Mouse (Mus musculus): ENCODE results near the gene Pald1. TPM values are rescaled to one million over a fixed set of nuclear protein-coding genes. Genes with fewer than 3 reads are reported as not detected.
A peak's percentile ranks its signal among the peaks of the same experiment; 100 is the strongest.

Pald1 gene
- polyA plus RNA-seq, 1 experiment = 5.3 TPM

DNA sequence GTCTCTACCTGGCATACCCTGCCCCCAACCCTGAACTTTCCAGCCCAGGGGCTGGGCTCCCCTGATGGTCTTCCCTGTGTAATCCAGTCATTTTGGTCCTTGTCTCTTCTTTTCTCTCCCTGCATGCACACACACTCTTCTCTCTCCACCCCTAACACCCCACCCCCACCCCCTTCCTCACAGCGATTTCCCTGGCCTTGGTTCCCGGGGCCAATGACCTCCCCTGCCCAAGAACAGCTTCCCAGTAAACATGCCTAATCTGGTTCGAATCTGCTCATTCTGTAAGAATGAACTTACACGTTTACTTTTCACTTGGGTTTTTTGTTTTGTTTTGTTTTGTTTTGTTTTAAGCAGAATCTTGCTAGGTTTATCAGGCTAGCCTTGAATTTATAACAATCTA, 26.4 kb upstream of the Pald1 start:
- Histone ChIP-seq H3K4me3 (ENCODE audit: insufficient read depth, low read length) (no peak overlapping the region), H3K27ac (ENCODE audit: insufficient read depth, low read depth, low read length) (no peak overlapping the region), H3K4me1 (ENCODE audit: control insufficient read depth, insufficient read depth, low read length) (no peaks in the 10 kb centered on the region)
- TF ChIP-seq POLR2A (IDR thresholded peaks at IDR 0.05; ENCODE audit: borderline replicate concordance, low read depth, low read length) = no peak
- TF ChIP-seq CTCF (IDR thresholded peaks at IDR 0.05; ENCODE audit: low read depth, low read length) = no peak

DNA sequence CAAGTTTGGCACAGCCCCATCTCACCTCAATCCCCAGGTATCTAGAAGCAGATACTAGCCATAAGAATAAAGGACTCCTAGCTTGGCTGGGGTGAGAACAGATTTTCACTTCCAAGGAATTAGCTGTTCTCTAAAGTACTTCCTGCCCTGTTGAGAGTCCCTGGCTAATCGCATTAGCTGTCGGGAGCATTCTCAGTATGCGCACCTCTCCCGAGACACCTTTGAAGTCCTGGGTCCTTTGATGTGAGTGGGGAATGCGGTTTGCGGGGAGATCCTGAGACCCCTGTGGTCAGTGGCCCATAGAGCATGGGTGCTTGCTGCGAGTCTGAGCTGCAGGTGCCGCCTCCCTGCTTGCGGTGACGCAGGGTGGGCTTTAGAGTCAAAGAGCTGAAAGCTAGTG, 22.6 kb upstream of the Pald1 start:
- Histone ChIP-seq H3K4me1 (ENCODE audit: control insufficient read depth, insufficient read depth, low read length) (no peaks in the 10 kb centered on the region; the same call in 1 of the 2 replicates), H3K4me3 (ENCODE audit: insufficient read depth, low read length) (no peak overlapping the region), H3K27ac (ENCODE audit: insufficient read depth, low read depth, low read length) (no peak overlapping the region)
- TF ChIP-seq POLR2A (IDR thresholded peaks at IDR 0.05; ENCODE audit: borderline replicate concordance, low read depth, low read length) = no peak
- TF ChIP-seq CTCF (IDR thresholded peaks at IDR 0.05; ENCODE audit: low read depth, low read length) = no peak

DNA sequence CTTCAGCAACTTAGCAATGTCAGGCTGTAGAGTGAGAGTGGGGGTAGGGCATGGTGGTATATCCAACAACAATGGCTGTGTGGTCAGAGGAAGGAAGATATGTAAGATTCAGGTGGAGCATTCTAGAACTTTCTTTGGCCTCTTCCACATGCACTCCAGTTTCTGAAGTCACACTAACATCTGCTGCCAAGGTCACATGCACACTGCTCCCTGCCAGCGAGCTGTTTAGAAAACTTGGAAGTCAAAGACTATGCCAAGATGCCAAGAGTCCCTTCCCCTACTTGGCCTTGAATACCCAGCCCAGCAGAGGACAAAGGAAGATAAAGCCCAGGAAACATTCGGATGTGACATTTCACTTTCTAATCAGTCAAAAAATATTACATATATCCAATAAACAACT, 19.6 kb upstream of the Pald1 start:
- H3K27ac ChIP-seq (ENCODE audit: insufficient read depth, low read depth, low read length) = no peak overlapping the region
- TF ChIP-seq CTCF (IDR thresholded peaks at IDR 0.05; ENCODE audit: low read depth, low read length) = no peak
- TF ChIP-seq POLR2A (IDR thresholded peaks at IDR 0.05; ENCODE audit: borderline replicate concordance, low read depth, low read length) = no peak
- no peaks in the 10 kb centered on the region; the same call in 1 of the 2 replicates for H3K4me1 ChIP-seq (ENCODE audit: control insufficient read depth, insufficient read depth, low read length)
- no peak overlapping the region for H3K4me3 ChIP-seq (ENCODE audit: insufficient read depth, low read length)

DNA sequence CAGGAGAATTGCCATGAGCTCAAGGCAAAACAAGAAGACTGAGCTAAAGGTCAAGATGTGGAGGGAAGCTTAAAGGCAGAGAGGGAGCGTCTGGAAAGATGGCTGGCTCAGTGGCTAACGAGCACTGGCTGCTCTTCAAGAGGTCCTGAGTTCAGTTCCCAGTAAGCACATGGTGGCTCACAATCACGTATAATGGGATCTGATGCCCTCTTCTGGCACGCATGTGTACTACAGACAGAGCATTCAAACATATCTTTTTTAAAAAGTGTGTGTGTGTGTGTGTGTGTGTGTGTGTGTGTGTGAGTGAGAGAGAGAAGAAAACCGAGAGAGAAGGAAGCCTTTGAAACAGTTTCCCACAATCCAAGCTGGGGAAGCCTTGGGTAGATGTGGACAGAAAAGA, 19.1 kb upstream of the Pald1 start:
- TF ChIP-seq CTCF (IDR thresholded peaks at IDR 0.05; ENCODE audit: low read depth, low read length) = peak; percentile 39; the same call in 1 of the 2 replicates
- TF ChIP-seq POLR2A (IDR thresholded peaks at IDR 0.05; ENCODE audit: borderline replicate concordance, low read depth, low read length) = no peak
- H3K4me1 ChIP-seq (ENCODE audit: control insufficient read depth, insufficient read depth, low read length) = no peaks in the 10 kb centered on the region; the same call in 1 of the 2 replicates
- H3K4me3 ChIP-seq (ENCODE audit: insufficient read depth, low read length) = no peak overlapping the region
- no peak overlapping the region for H3K27ac ChIP-seq (ENCODE audit: insufficient read depth, low read depth, low read length)

DNA sequence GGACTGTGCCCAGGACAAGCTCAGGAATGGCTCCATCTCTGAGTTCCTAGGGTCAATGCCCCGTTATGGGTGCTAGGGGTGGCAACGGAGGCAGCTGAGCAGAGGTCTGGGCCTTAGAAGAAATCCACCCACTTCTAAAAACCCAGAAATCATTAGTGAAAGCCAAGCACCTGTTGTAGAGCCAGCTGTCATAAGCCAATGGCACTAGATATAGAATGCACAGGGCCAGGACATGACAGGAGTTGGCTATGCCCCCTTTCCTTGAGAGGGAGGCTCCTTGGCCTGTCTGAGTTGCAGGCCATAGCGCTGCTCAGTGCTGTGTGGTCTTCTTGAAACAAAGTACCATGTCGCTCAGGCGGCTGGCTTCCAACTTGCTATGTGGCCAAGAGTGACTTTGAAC, 17.1 kb upstream of the Pald1 start:
- Histone ChIP-seq H3K4me3 (ENCODE audit: insufficient read depth, low read length) (no peak overlapping the region), H3K27ac (ENCODE audit: insufficient read depth, low read depth, low read length) (no peak overlapping the region), H3K4me1 (ENCODE audit: control insufficient read depth, insufficient read depth, low read length) (no peaks in the 10 kb centered on the region; the same call in 1 of the 2 replicates)
- TF ChIP-seq POLR2A (IDR thresholded peaks at IDR 0.05; ENCODE audit: borderline replicate concordance, low read depth, low read length) (no peak), CTCF (IDR thresholded peaks at IDR 0.05; ENCODE audit: low read depth, low read length) (no peak)

DNA sequence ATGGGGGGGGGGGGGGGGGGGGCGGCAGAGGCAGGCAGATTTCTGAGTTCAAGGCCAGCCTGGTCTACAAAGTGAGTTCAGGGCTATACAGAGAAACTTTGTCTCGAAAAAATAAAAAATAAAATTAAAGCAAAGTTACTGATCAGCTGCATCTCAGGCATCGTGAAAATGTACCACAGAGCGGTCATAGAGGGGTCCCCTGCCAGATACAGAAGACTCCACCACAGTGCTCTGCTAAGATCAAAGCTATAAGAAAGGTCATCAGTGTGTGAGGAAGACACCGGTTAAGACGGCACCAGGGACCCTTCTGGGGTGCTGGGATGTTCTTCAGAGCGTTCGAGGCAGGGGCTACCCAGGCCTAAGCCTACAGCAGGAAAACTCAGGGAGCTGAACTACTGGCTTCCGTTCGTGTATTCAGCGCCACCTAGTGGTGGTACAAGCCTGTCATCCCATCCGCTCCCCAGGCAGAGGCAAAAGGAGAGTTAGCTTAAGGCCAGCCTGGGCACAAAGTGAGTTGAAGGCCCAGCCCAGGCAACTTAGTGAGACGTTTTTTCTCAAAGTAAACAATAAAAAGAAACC, 15.9 kb upstream of the Pald1 start:
- peaks cover 5% of the 10 kb centered on the region for H3K4me1 ChIP-seq (ENCODE audit: control insufficient read depth, insufficient read depth, low read length)
- TF ChIP-seq POLR2A (IDR thresholded peaks at IDR 0.05; ENCODE audit: borderline replicate concordance, low read depth, low read length) (no peak), CTCF (IDR thresholded peaks at IDR 0.05; ENCODE audit: low read depth, low read length) (peak; percentile 95)
- H3K27ac ChIP-seq (ENCODE audit: insufficient read depth, low read depth, low read length) = no peak overlapping the region
- H3K4me3 ChIP-seq (ENCODE audit: insufficient read depth, low read length) = no peak overlapping the region

DNA sequence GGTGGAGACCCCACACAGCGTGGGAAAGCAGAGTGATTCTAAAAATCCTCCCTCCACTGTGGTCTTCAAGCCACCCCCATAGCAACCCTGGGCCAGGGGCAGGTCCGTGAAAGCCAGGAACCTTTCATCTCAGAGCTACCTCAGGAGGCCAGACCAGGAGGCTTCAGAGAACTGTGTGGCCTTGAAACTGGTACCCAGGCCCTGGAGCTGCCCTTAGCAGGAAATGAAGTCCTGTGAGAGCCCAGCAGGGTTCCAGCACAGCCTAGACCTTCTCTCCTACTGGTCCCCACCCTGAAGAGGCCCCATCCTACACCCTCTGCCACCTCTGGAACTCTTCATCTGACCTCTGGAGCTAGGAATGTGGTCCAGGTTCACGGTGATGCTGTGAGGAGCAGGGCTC, 14.8 kb upstream of the Pald1 start:
- peaks cover 5% of the 10 kb centered on the region for H3K4me1 ChIP-seq (ENCODE audit: control insufficient read depth, insufficient read depth, low read length)
- no peak overlapping the region for H3K4me3 ChIP-seq (ENCODE audit: insufficient read depth, low read length)
- no peak for TF ChIP-seq POLR2A (IDR thresholded peaks at IDR 0.05; ENCODE audit: borderline replicate concordance, low read depth, low read length)
- no peak for TF ChIP-seq CTCF (IDR thresholded peaks at IDR 0.05; ENCODE audit: low read depth, low read length)
- H3K27ac ChIP-seq (ENCODE audit: insufficient read depth, low read depth, low read length) = no peak overlapping the region

DNA sequence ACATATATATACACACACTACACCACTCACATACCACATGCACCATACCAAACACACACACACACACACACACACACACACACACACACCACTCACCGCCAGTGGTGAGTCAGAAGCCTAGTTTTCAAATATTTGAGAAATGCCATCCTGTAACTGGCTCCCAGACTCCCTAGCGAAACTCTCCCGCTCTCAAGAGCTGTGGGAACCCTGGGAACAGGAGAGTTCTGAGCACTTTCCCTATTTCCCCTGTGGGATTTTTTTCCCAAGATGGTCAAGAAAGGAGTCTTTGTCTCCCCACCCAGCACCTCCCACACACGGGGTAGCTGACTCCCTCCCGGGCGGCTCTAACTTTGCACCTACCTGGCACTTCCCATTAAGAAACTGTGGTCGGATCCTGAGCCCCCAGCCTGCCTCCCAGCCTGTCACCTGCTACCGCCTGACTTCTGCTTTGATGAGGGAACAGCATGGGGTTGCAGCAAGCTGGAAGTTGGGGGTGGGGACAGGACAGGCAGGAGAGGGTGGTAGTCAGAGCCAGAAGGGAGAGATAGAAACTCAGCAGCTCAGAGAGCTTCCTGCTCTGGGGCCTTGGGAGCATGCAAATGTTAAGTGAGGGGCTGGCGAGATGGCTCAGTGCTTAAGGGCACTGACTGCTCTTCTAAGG, 11.3 kb upstream of the Pald1 start:
- Histone ChIP-seq H3K27ac (ENCODE audit: insufficient read depth, low read depth, low read length) (no peak overlapping the region), H3K4me1 (ENCODE audit: control insufficient read depth, insufficient read depth, low read length) (peaks cover 5% of the 10 kb centered on the region; the same call in 1 of the 2 replicates), H3K4me3 (ENCODE audit: insufficient read depth, low read length) (no peak overlapping the region)
- TF ChIP-seq CTCF (IDR thresholded peaks at IDR 0.05; ENCODE audit: low read depth, low read length) (no peak), POLR2A (IDR thresholded peaks at IDR 0.05; ENCODE audit: borderline replicate concordance, low read depth, low read length) (no peak)

DNA sequence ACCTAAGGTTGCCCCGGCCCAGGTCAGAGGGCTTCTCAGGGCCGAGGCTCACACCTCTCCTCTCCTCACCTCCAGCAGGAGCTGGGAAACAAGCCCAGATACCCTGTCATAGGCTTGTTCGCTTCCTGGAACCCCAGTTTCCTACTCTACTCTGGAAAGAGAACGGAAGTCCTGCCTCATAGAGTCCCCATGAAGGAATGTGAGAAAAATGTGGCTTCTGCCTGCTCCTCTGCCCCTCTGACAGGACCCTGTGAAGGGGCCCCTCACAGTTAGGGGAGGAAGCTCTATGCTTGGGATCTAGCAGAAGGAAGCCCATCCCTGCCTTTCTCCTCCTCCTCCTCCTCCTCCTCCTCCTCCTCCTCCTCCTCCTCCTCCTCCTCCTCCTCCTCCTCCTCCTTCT, 9.3 kb upstream of the Pald1 start:
- Histone ChIP-seq H3K4me1 (ENCODE audit: control insufficient read depth, insufficient read depth, low read length) (peaks cover 5% of the 10 kb centered on the region; the same call in 1 of the 2 replicates), H3K27ac (ENCODE audit: insufficient read depth, low read depth, low read length) (no peak overlapping the region), H3K4me3 (ENCODE audit: insufficient read depth, low read length) (no peak overlapping the region)
- no peak for TF ChIP-seq CTCF (IDR thresholded peaks at IDR 0.05; ENCODE audit: low read depth, low read length)
- TF ChIP-seq POLR2A (IDR thresholded peaks at IDR 0.05; ENCODE audit: borderline replicate concordance, low read depth, low read length) = no peak

DNA sequence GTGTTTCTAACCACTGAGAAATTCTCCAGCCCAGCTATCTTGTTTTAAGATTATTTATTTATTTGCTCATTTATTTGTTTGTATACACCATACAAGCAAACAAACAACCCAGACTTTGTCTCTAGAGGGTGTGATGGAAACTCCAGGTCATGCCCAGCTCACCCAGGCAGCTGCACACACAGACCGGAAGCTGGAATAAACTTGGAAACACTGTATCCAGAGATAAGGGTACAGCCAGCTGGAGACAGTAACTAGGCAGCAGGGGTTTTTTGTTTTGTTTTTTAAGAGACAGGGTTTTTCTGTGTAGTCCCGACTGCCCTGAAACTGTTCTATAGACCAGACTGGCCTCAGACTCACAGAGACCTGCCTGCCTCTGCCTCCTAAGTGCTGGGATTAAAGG, 6.8 kb upstream of the Pald1 start:
- Histone ChIP-seq H3K4me1 (ENCODE audit: control insufficient read depth, insufficient read depth, low read length) (peaks cover 5% of the 10 kb centered on the region; the same call in 1 of the 2 replicates), H3K27ac (ENCODE audit: insufficient read depth, low read depth, low read length) (no peak overlapping the region), H3K4me3 (ENCODE audit: insufficient read depth, low read length) (no peak overlapping the region)
- no peak for TF ChIP-seq CTCF (IDR thresholded peaks at IDR 0.05; ENCODE audit: low read depth, low read length)
